Mouse (Mus musculus) left cerebral cortex, adult 8-10 months (tissue): Measurements from ENCODE around the gene Bag3. TPM values are rescaled to one million over a fixed set of nuclear protein-coding genes. Genes with fewer than 3 reads are reported as not detected.

Experiments
- DNase-seq, 2 experiments: peaks; one replicate each; pipeline ENCODE4 v3.0.0; 2022; ENCODE audit warnings: low spot score in 2 of 2
- total RNA-seq, 4 experiments: library from RNA; stranded (reverse); gene quantifications; 2 replicates each; pipeline ENCODE4 v1.2.4; 2022

The Bag3 gene
- 10 to 100 TPM in 1 of 4 experiments, 1 to 10 TPM in 3; 8.2 to 10.2 (median 9.3) TPM for total RNA-seq

GRCm38 (mm10) chr7:128523349-128523961 is at the start of gene Bag3:
Gene Bag3, plus strand, starts transcription at chr7:128523616.
- DNase-seq: peak; percentile 54 to 64

GRCm38 (mm10) chr7:128474322-128474721 is 49.1 kb upstream of the Bag3 start:
- DNase-seq: peak; percentile 43 to 46

- no peak for DNase-seq
Observed at GRCm38 (mm10) chr7:128488986-128489385, 34.4 kb upstream of the Bag3 start.

- no peak for DNase-seq
Observed at GRCm38 (mm10) chr7:128494546-128494945, 28.9 kb upstream of the Bag3 start.

GRCm38 (mm10) chr7:128499801-128500200 is 23.6 kb upstream of the Bag3 start:
- no peak for DNase-seq

GRCm38 (mm10) chr7:128504091-128504490 is 19.3 kb upstream of the Bag3 start:
- DNase-seq: peak in 1 of 2 experiments; percentile 54

GRCm38 (mm10) chr7:128511936-128512335 is 11.5 kb upstream of the Bag3 start:
- DNase-seq: no peak

GRCm38 (mm10) chr7:128513512-128513911 is 9.9 kb upstream of the Bag3 start:
- no peak for DNase-seq

GRCm38 (mm10) chr7:128514341-128514740 is 9.1 kb upstream of the Bag3 start:
- DNase-seq: no peak

- no peak for DNase-seq
Observed at GRCm38 (mm10) chr7:128516346-128516745, 7.1 kb upstream of the Bag3 start.

GRCm38 (mm10) chr7:128519316-128520050 is 3.9 kb upstream of the Bag3 start:
- peak in 1 of 2 experiments; percentile 60 for DNase-seq

- DNase-seq: no peak
Observed at GRCm38 (mm10) chr7:128523962-128524581, 656 bp downstream of the Bag3 start.

- no peak for DNase-seq
Observed at GRCm38 (mm10) chr7:128524641-128525040, 1.2 kb downstream of the Bag3 start.

- no peak for DNase-seq
Observed at GRCm38 (mm10) chr7:128526611-128527010, 3.2 kb downstream of the Bag3 start.

- no peak for DNase-seq
Observed at GRCm38 (mm10) chr7:128528596-128528995, 5.2 kb downstream of the Bag3 start.

GRCm38 (mm10) chr7:128529126-128529525 is 5.7 kb downstream of the Bag3 start:
- no peak for DNase-seq

- DNase-seq: no peak
Observed at GRCm38 (mm10) chr7:128529574-128530051, 6.2 kb downstream of the Bag3 start.

- no peak for DNase-seq
Observed at GRCm38 (mm10) chr7:128531031-128531430, 7.6 kb downstream of the Bag3 start.

- DNase-seq: peak in 1 of 2 experiments; percentile 62
Observed at GRCm38 (mm10) chr7:128531929-128532328, 8.5 kb downstream of the Bag3 start.

GRCm38 (mm10) chr7:128532441-128533166 is 9.2 kb downstream of the Bag3 start:
- DNase-seq: no peak

- DNase-seq: no peak
Observed at GRCm38 (mm10) chr7:128534984-128535491, 11.6 kb downstream of the Bag3 start.
